Mouse (Mus musculus) liver, embryonic 14.5 days (tissue): ENCODE results near the gene Arhgap24.

Experiments
- CTCF ChIP-seq: IDR thresholded peaks from 2 replicates; pipeline ENCODE4 v1.5.1; 2016; ENCODE audit warnings: antibody characterized with exemption, low read depth, control low read depth
- EP300 ChIP-seq: IDR thresholded peaks from 2 replicates; pipeline ENCODE4 v1.6.1; 2016; ENCODE audit warnings: antibody characterized with exemption, low read depth

- TF ChIP-seq CTCF (no peak), EP300 (no peak)
These were observed 247.3 kb downstream of the Arhgap24 start for GRCm38 (mm10) chr5:102728531-102728930.
